8 mouse cellular contexts compared by ENCODE assay signal in the genomic region with DNA sequence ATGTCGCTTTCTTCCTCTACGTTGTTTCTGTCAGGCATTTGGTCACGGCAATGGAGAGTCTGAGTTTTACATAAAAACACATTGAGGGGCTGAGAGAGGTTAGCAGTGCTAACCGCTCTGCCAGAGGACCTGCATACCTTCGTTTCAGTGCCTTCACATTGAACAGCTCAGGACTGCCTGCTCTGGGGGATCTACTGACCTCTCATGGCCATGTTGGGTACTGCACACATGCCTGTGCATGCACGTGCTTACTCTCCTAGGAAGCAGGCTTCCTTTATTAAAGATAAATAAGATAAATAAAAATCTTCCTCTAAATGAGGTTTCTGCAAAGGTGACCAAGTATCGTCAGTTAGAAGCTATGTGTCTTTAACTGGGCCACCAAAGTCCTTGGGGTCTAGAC.
DNase-seq lines count a peak whose midpoint lies in the region; ATAC-seq and TF ChIP-seq lines count a peak whose summit lies in the region.

No protein-coding gene starts in this region.

- no peak for ATAC-seq in liver, embryonic 14.5 days (ENCODE audit: insufficient read depth)

- TF ChIP-seq CTCF in cerebellum, adult 2 months (IDR thresholded peaks at IDR 0.05; ENCODE audit: borderline replicate concordance, insufficient read depth, low read depth, low read length) = peak; percentile 66
- peak; percentile 66 for TF ChIP-seq CTCF in liver, embryonic 14.5 days (IDR thresholded peaks at IDR 0.05; ENCODE audit: low read depth)

- no peak for TF ChIP-seq POLR2A in cerebellum, adult 2 months (IDR thresholded peaks at IDR 0.05; ENCODE audit: borderline replicate concordance, insufficient read depth, low read length)

- no peak overlapping the region for H3K27ac ChIP-seq in cerebellum, adult 2 months (ENCODE audit: insufficient read depth, low read length)
- H3K27ac ChIP-seq in liver, embryonic 14.5 days = no peak overlapping the region
- no peak overlapping the region for H3K27ac ChIP-seq in midbrain, embryonic 10.5 days (replicated peaks)

- H3K4me1 ChIP-seq in cerebellum, adult 2 months (ENCODE audit: control insufficient read depth, insufficient read depth, low read length) = no peaks in the 10 kb centered on the region
- H3K4me1 ChIP-seq in liver, embryonic 14.5 days (replicated peaks; ENCODE audit: control insufficient read depth in 2 of 2, insufficient read depth in 2 of 2, low read length in 1 of 2) = no peaks in the 10 kb centered on the region
- no peaks in the 10 kb centered on the region for H3K4me1 ChIP-seq in midbrain, embryonic 10.5 days

- DNase-seq in cerebellum, adult 2 months = peak in 1 of 2 experiments; percentile 24
- no peak for DNase-seq in cerebellum, adult 11-12 months
- peak; percentile 44 to 58 for DNase-seq in left cerebral cortex, postnatal 14 days (ENCODE audit: low spot score in 2 of 2)
- DNase-seq in left cerebral cortex, postnatal 10 days (ENCODE audit: extremely low spot score in 1 of 2, low spot score in 2 of 2) = no peak
- DNase-seq in R1 (ENCODE audit: low read depth, low spot score) = peak; percentile 90
- no peak for DNase-seq in liver, embryonic 14.5 days (ENCODE audit: low read depth in 3 of 3, low spot score in 3 of 3)
- DNase-seq in ovary, postnatal 36 days (ENCODE audit: low spot score) = no peak
- no peak for DNase-seq in midbrain, embryonic 10.5 days (ENCODE audit: low spot score)

- TF ChIP-seq EP300 in liver, embryonic 14.5 days (IDR thresholded peaks at IDR 0.05; ENCODE audit: low read depth) = no peak

- no peaks in the 10 kb centered on the region for H3K36me3 ChIP-seq in liver, embryonic 14.5 days (replicated peaks; ENCODE audit: control insufficient read depth, insufficient read depth, low read depth)
- no peaks in the 10 kb centered on the region for H3K36me3 ChIP-seq in midbrain, embryonic 10.5 days

- no peaks in the 10 kb centered on the region; the same call in 1 of the 2 replicates for H3K9me3 ChIP-seq in liver, embryonic 14.5 days (ENCODE audit: control insufficient read depth, low read length)
- 0 out of 2 replicates have a peak, but pooled peaks cover 18% of the 10 kb centered on the region for H3K9me3 ChIP-seq in midbrain, embryonic 10.5 days (replicated peaks)

- no peak overlapping the region for H3K4me3 ChIP-seq in cerebellum, adult 2 months (replicated peaks; ENCODE audit: insufficient read depth, low read depth, low read length)
- H3K4me3 ChIP-seq in liver, embryonic 14.5 days (ENCODE audit: insufficient read depth in 1 of 2, low read depth in 2 of 2, low read length in 2 of 2) = no peak overlapping the region
- H3K4me3 ChIP-seq in midbrain, embryonic 10.5 days = no peak overlapping the region

- no peak overlapping the region for H3K4me2 ChIP-seq in liver, embryonic 14.5 days (ENCODE audit: low read depth)

- intact Hi-C loops in left cerebral cortex, postnatal 14 days (cut with DNase I) = no loop called here
- intact Hi-C loops in left cerebral cortex, postnatal 10 days (cut with DNase I) = no loop called here

- no peak overlapping the region for H3K9ac ChIP-seq in liver, embryonic 14.5 days (replicated peaks)

- 86% methylated on average over 7 of the region's 7 CpGs for WGBS in cerebellum, adult 2 months
- 68% methylated on average over 7 of the region's 7 CpGs for WGBS in liver, embryonic 14.5 days (ENCODE audit: insufficient replicate concordance)
- WGBS in midbrain, embryonic 10.5 days = 84% methylated on average over 7 of the region's 7 CpGs

- H3K27me3 ChIP-seq in cerebellum, adult 2 months (ENCODE audit: control insufficient read depth, insufficient read depth, low read length) = no peaks in the 10 kb centered on the region
- H3K27me3 ChIP-seq in liver, embryonic 14.5 days (ENCODE audit: control insufficient read depth, insufficient read depth, low read length) = no peaks in the 10 kb centered on the region
- H3K27me3 ChIP-seq in midbrain, embryonic 10.5 days (ENCODE audit: low read depth, poor library complexity, severe bottlenecking) = no peaks in the 10 kb centered on the region

Comparison
In these comparisons a context has a peak if more than half of its experiments do, and no peak if none do; other contexts are left out.
1. DNase-seq: peak in left cerebral cortex, postnatal 14 days (2 of 2) and R1 (single experiment); none in cerebellum, adult 11-12 months (single experiment), left cerebral cortex, postnatal 10 days (0 of 2), liver, embryonic 14.5 days (0 of 3), ovary, postnatal 36 days (single experiment) and midbrain, embryonic 10.5 days (single experiment).